In genomic region chr15:17098927-17099326, GRCm38 (mm10) we compare ENCODE assay signal across 9 mouse cellular contexts.
DNase-seq lines count a peak whose midpoint lies in the region; ATAC-seq and TF ChIP-seq lines count a peak whose summit lies in the region.
"Had no signal": no experiment of that assay in that cellular context is flagged by ENCODE, and none has a peak within 500 bp of the region (broad histone marks: within the 10 kb centered on the region; RNA-seq: fewer than 3 reads in every experiment).

No protein-coding gene starts in this region.

- DNase-seq in heart, postnatal 0 days (ENCODE audit: low spot score) = peak; percentile 15
- no peak for DNase-seq in heart, adult 11 months
- DNase-seq in cerebellum, postnatal 36 days = peak; percentile 46 to 47
- peak; percentile 71 for DNase-seq in hindbrain, postnatal 0 days (ENCODE audit: low spot score)
- peak; percentile 60 to 69 for DNase-seq in left cerebral cortex, postnatal 10 days (ENCODE audit: extremely low spot score in 1 of 2, low spot score in 2 of 2)
- peak; percentile 73 for DNase-seq in right cerebral cortex, postnatal 25 days
- DNase-seq: liver, embryonic 13.5 days had no signal

- H3K36me3 ChIP-seq in heart, postnatal 0 days (replicated peaks; ENCODE audit: control insufficient read depth, insufficient read depth, low read length) = no peaks in the 10 kb centered on the region
- H3K36me3 ChIP-seq in ES-Bruce4 (ENCODE audit: control insufficient read depth, insufficient read depth, low read length, poor library complexity, severe bottlenecking) = no peaks in the 10 kb centered on the region
- no peaks in the 10 kb centered on the region for H3K36me3 ChIP-seq in hindbrain, postnatal 0 days (ENCODE audit: insufficient read depth, low read length)
- H3K36me3 ChIP-seq: liver, embryonic 13.5 days had no signal

- H3K4me3 ChIP-seq in heart, postnatal 0 days (ENCODE audit: low read depth, low read length) = no peak overlapping the region
- H3K4me3 ChIP-seq in ES-Bruce4 (ENCODE audit: low read depth, low read length) = no peak overlapping the region
- H3K4me3 ChIP-seq in hindbrain, postnatal 0 days (ENCODE audit: low read length) = no peak overlapping the region
- H3K4me3 ChIP-seq: liver, embryonic 13.5 days had no signal

- ATAC-seq in heart, postnatal 0 days (ENCODE audit: insufficient read depth, low read depth) = no peak
- ATAC-seq in hindbrain, postnatal 0 days = no peak
- no peak for ATAC-seq in inflammation-experienced regulatory T-cells, adult 6 months

- H3K4me1 ChIP-seq in heart, postnatal 0 days (ENCODE audit: control insufficient read depth, insufficient read depth) = no peaks in the 10 kb centered on the region
- no peaks in the 10 kb centered on the region for H3K4me1 ChIP-seq in ES-Bruce4 (ENCODE audit: control insufficient read depth, insufficient read depth, low read length)
- H3K4me1 ChIP-seq in hindbrain, postnatal 0 days (ENCODE audit: insufficient read depth, low read length) = no peaks in the 10 kb centered on the region
- H3K4me1 ChIP-seq: liver, embryonic 13.5 days had no signal

- no peak for TF ChIP-seq EP300 in heart, postnatal 0 days (IDR thresholded peaks at IDR 0.05; ENCODE audit: low read depth)
- no peak for TF ChIP-seq EP300 in ES-Bruce4 (IDR thresholded peaks at IDR 0.05; ENCODE audit: insufficient read depth, low read depth, low read length)

- TF ChIP-seq POLR2A in ES-Bruce4 (IDR thresholded peaks at IDR 0.05; ENCODE audit: insufficient read depth, low read length) = no peak

- intact Hi-C loops in left cerebral cortex, postnatal 10 days (cut with DNase I) = loop anchor here (10.0 kb wide), 2 partner anchors 1716 to 1946 kb away; partner anchors contain the start of gene Cdh10

- no peaks in the 10 kb centered on the region for H3K9me3 ChIP-seq in heart, postnatal 0 days (replicated peaks; ENCODE audit: control insufficient read depth, low read length)
- H3K9me3 ChIP-seq in ES-Bruce4 (replicated peaks; ENCODE audit: control insufficient read depth, insufficient read depth, low read length, poor library complexity, severe bottlenecking) = peaks cover 7% of the 10 kb centered on the region
- peaks cover 9% of the 10 kb centered on the region; the same call in 1 of the 2 replicates for H3K9me3 ChIP-seq in hindbrain, postnatal 0 days (ENCODE audit: low read length)
- H3K9me3 ChIP-seq: liver, embryonic 13.5 days had no signal

- H3K4me2 ChIP-seq in heart, postnatal 0 days (ENCODE audit: low read depth, low read length) = no peak overlapping the region
- H3K4me2 ChIP-seq in hindbrain, postnatal 0 days (ENCODE audit: low read depth, low read length) = no peak overlapping the region
- H3K4me2 ChIP-seq: liver, embryonic 13.5 days had no signal

- TF ChIP-seq CTCF in heart, postnatal 0 days (IDR thresholded peaks at IDR 0.05; ENCODE audit: low read depth) = peak; percentile 68
- TF ChIP-seq CTCF in ES-Bruce4 (IDR thresholded peaks at IDR 0.05; ENCODE audit: low read depth, low read length) = peak; percentile 65
- TF ChIP-seq CTCF in hindbrain, postnatal 0 days (IDR thresholded peaks at IDR 0.05; ENCODE audit: low read depth) = peak; percentile 77

- no peak overlapping the region for H3K9ac ChIP-seq in heart, postnatal 0 days (replicated peaks; ENCODE audit: low read depth, low read length)
- no peak overlapping the region for H3K9ac ChIP-seq in ES-Bruce4 (ENCODE audit: low read depth, poor library complexity, severe bottlenecking)
- H3K9ac ChIP-seq in hindbrain, postnatal 0 days (replicated peaks; ENCODE audit: low read length) = no peak overlapping the region
- H3K9ac ChIP-seq: liver, embryonic 13.5 days had no signal

- no peak overlapping the region for H3K27ac ChIP-seq in heart, postnatal 0 days (ENCODE audit: low read depth)
- no peak overlapping the region for H3K27ac ChIP-seq in ES-Bruce4 (ENCODE audit: insufficient read depth, low read length)
- no peak overlapping the region for H3K27ac ChIP-seq in hindbrain, postnatal 0 days
- H3K27ac ChIP-seq: liver, embryonic 13.5 days had no signal

- H3K27me3 ChIP-seq in heart, postnatal 0 days (ENCODE audit: control insufficient read depth, insufficient read depth, low read length) = no peaks in the 10 kb centered on the region
- no peaks in the 10 kb centered on the region for H3K27me3 ChIP-seq in ES-Bruce4 (ENCODE audit: control insufficient read depth, insufficient read depth, low read length, poor library complexity, severe bottlenecking)
- H3K27me3 ChIP-seq in hindbrain, postnatal 0 days (ENCODE audit: insufficient read depth, low read length) = no peaks in the 10 kb centered on the region
- H3K27me3 ChIP-seq: liver, embryonic 13.5 days had no signal

- WGBS in heart, postnatal 0 days = 3% methylated on average over 4 of the region's 4 CpGs
- WGBS in hindbrain, postnatal 0 days = 3% methylated on average over 4 of the region's 4 CpGs
